Mouse (Mus musculus) heart, embryonic 12.5 days (tissue): ENCODE measurements around the gene Scap. TPM values are rescaled to one million over a fixed set of nuclear protein-coding genes. Genes with fewer than 3 reads are reported as not detected.
"Not testable (repeated sequence)": the region's sequence is repeated elsewhere in the genome, so short reads cannot be mapped to it uniquely, and the experiment has no call there.

Experiments
- ATAC-seq: fragments of 200-750 bp; cut with Nextera tagmentation; 2 replicates; pipeline ENCODE4 v1.8.0; 2017; ENCODE audit warnings: moderate TSS enrichment, moderate library complexity; ENCODE audit not compliant: insufficient number of reproducible peaks, low FRiP score
- H3K27ac ChIP-seq: fragments of 300-500 bp; sonication (generic); 2 replicates; pipeline ENCODE4 v1.5.1; 2016; ENCODE audit warnings: mild to moderate bottlenecking, moderate library complexity; ENCODE audit not compliant: poor library complexity, severe bottlenecking
- H3K27me3 ChIP-seq: fragments of 300-500 bp; sonication (generic); replicated peaks from 2 replicates; pipeline ENCODE4 v1.6.1; 2016; ENCODE audit warnings: mild to moderate bottlenecking, moderate library complexity
- H3K36me3 ChIP-seq: fragments of 300-500 bp; sonication (generic); 2 replicates; pipeline ENCODE4 v1.6.1; 2016; ENCODE audit warnings: mild to moderate bottlenecking, moderate library complexity
- H3K4me1 ChIP-seq: fragments of 300-500 bp; sonication (generic); replicated peaks from 2 replicates; pipeline ENCODE4 v1.6.1; 2016; ENCODE audit warnings: mild to moderate bottlenecking
- H3K4me2 ChIP-seq: fragments of 300-500 bp; sonication (generic); 2 replicates; pipeline ENCODE4 v1.6.1; 2016; ENCODE audit warnings: mild to moderate bottlenecking, moderate library complexity
- H3K4me3 ChIP-seq: fragments of 300-500 bp; sonication (generic); 2 replicates; pipeline ENCODE4 v1.5.1; 2016; ENCODE audit warnings: mild to moderate bottlenecking
- H3K9ac ChIP-seq: fragments of 300-500 bp; sonication (generic); 2 replicates; pipeline ENCODE4 v1.6.1; 2016; ENCODE audit warnings: mild to moderate bottlenecking, moderate library complexity
- H3K9me3 ChIP-seq: fragments of 300-500 bp; sonication (generic); replicated peaks from 2 replicates; pipeline ENCODE4 v1.6.1; 2016; ENCODE audit warnings: mild to moderate bottlenecking, moderate library complexity
- WGBS: fragments of 180-500 bp; shearing (Covaris S2); methylation state at CpG from one replicate; pipeline ENCODE4 v1.1.7; 2016; 5-methylcytosine and 5-hydroxymethylcytosine counted together
- polyA plus RNA-seq: library from polyadenylated mRNA; unstranded; fragments of >200 nt; fragmentation: Nextera tagmentation; extraction: Ambion mirVana; gene quantifications from 2 replicates; pipeline ENCODE4 v1.2.1, GENCODE M21; 2016

Gene Scap
- polyA plus RNA-seq, 1 experiment from 2014 or later, result 22.2 TPM

DNA sequence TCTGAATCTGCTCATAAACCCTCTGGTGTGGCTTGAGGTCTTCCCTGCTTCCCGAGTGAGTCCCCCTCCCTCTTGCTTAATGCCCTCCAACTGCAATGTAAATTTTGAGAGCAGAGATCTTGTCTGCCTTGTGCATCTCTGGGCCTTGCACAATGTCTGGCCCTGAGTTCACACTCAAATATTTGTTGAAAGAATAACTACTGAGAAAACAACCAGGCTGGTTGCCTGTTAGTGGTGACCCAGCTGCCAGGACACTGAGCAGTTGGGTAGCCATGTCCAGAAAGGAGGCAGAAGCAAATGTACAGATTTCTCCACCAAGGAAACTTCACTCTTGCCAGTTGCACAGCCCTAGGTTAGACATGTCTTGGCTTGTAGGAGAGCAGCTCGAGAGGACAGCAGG, 25.3 kb downstream of the Scap start:
- no peak overlapping the region for H3K4me2 ChIP-seq
- no peak for ATAC-seq
- no peaks in the 10 kb centered on the region for H3K9me3 ChIP-seq
- no peak overlapping the region for H3K4me3 ChIP-seq
- H3K36me3 ChIP-seq, result peaks cover 14% of the 10 kb centered on the region
- WGBS, result 72% methylated on average over 2 of the region's 2 CpGs
- no peak overlapping the region for H3K9ac ChIP-seq
- no peak overlapping the region for H3K27ac ChIP-seq
- H3K4me1 ChIP-seq, result peaks cover 12% of the 10 kb centered on the region
- no peaks in the 10 kb centered on the region for H3K27me3 ChIP-seq

- Histone ChIP-seq H3K9ac (no peak overlapping the region), H3K4me2 (no peak overlapping the region), H3K4me1 (no peaks in the 10 kb centered on the region), H3K27ac (no peak overlapping the region), H3K9me3 (no peaks in the 10 kb centered on the region), H3K36me3 (peaks cover 24% of the 10 kb centered on the region), H3K27me3 (no peaks in the 10 kb centered on the region), H3K4me3 (no peak overlapping the region)
- 70% methylated on average over 12 of the region's 12 CpGs for whole genome bisulfite sequencing
- no peak for ATAC-seq
Measured at GRCm38 (mm10) chr9:110361299-110361698, 28.2 kb downstream of the Scap start.

DNA sequence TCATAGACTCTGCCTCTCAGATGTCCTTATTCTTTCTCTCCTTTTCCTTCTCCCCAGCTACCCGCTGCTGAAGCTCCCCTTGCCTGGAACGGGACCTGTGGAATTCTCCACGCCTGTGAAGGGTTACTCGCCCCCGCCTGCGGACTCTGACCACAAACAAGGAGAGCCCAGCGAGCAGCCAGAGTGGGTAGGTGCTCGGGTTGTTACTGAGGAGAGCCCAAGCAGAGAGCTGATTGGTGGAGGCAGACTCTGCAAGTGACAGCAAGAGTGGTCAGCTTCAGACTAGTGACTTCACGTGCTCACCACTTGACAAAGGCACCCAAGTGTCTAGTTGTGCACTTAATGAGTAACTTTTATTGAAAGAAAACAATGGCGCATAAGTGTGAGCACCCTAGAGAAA, 29.2 kb downstream of the Scap start:
- Histone ChIP-seq H3K9me3 (no peaks in the 10 kb centered on the region), H3K27ac (no peak overlapping the region), H3K4me1 (no peaks in the 10 kb centered on the region), H3K27me3 (no peaks in the 10 kb centered on the region), H3K9ac (no peak overlapping the region), H3K36me3 (peaks cover 24% of the 10 kb centered on the region), H3K4me2 (no peak overlapping the region), H3K4me3 (no peak overlapping the region)
- ATAC-seq, result no peak
- 79% methylated on average over 10 of the region's 10 CpGs for WGBS

- H3K4me3 ChIP-seq, result no peak overlapping the region
- no peak overlapping the region for H3K9ac ChIP-seq
- no peaks in the 10 kb centered on the region for H3K27me3 ChIP-seq
- peak; percentile 30; the same call in 1 of the 2 replicates for ATAC-seq
- no peaks in the 10 kb centered on the region; the same call in 1 of the 2 replicates for H3K4me1 ChIP-seq
- H3K27ac ChIP-seq, result no peak overlapping the region
- WGBS, result 48% methylated on average over 5 of the region's 5 CpGs
- no peaks in the 10 kb centered on the region for H3K9me3 ChIP-seq
- H3K36me3 ChIP-seq, result peaks cover 24% of the 10 kb centered on the region
- no peak overlapping the region for H3K4me2 ChIP-seq
Measured at GRCm38 (mm10) chr9:110366746-110367145, 33.7 kb downstream of the Scap start.

DNA sequence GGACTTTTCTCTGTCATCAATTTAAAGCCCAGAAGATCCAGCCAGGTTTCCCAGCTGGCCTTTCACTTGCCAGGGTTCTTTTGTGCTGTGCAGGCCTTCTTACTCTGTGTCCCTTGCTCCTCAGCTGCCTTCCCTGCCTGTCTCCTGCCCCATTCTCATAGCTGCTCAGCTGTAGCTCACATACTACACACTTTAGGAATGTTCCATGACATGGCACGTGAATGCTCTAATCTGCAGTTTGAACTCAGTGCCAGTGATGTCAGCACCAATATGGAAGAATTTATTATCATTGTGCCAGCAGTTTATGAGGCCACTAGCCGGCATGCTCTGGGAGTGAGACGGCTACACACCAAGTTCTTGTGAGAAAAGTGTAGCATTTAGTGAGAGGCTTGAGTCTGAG, 36.8 kb downstream of the Scap start:
- H3K36me3 ChIP-seq, result peaks cover 32% of the 10 kb centered on the region
- no peak overlapping the region for H3K9ac ChIP-seq
- no peak overlapping the region for H3K4me3 ChIP-seq
- H3K9me3 ChIP-seq, result no peaks in the 10 kb centered on the region
- no peak overlapping the region for H3K4me2 ChIP-seq
- no peaks in the 10 kb centered on the region; the same call in 1 of the 2 replicates for H3K4me1 ChIP-seq
- ATAC-seq, result no peak
- no peak overlapping the region for H3K27ac ChIP-seq
- H3K27me3 ChIP-seq, result no peaks in the 10 kb centered on the region
- WGBS, result 62% methylated on average over 3 of the region's 3 CpGs

- Histone ChIP-seq H3K4me2 (no peak overlapping the region), H3K4me3 (no peak overlapping the region), H3K27ac (no peak overlapping the region), H3K4me1 (peaks cover 5% of the 10 kb centered on the region; the same call in 1 of the 2 replicates), H3K9me3 (no peaks in the 10 kb centered on the region), H3K27me3 (no peaks in the 10 kb centered on the region), H3K9ac (no peak overlapping the region), H3K36me3 (peaks cover 54% of the 10 kb centered on the region)
- no peak for ATAC-seq
- WGBS, result 90% methylated on average over 13 of the region's 13 CpGs
Measured at GRCm38 (mm10) chr9:110373871-110374270, 40.8 kb downstream of the Scap start.

GRCm38 (mm10) chr9:110375668-110376067, 42.6 kb downstream of the Scap start:
- H3K4me2 ChIP-seq, result no peak overlapping the region
- WGBS, result 65% methylated on average over 3 of the region's 3 CpGs
- H3K9ac ChIP-seq, result peak overlapping the region; percentile 2; the same call in 1 of the 2 replicates
- ATAC-seq, result no peak
- H3K9me3 ChIP-seq, result no peaks in the 10 kb centered on the region
- H3K27me3 ChIP-seq, result no peaks in the 10 kb centered on the region
- H3K36me3 ChIP-seq, result peaks cover 67% of the 10 kb centered on the region
- no peak overlapping the region for H3K27ac ChIP-seq
- H3K4me3 ChIP-seq, result no peak overlapping the region
- H3K4me1 ChIP-seq, result peaks cover 10% of the 10 kb centered on the region

DNA sequence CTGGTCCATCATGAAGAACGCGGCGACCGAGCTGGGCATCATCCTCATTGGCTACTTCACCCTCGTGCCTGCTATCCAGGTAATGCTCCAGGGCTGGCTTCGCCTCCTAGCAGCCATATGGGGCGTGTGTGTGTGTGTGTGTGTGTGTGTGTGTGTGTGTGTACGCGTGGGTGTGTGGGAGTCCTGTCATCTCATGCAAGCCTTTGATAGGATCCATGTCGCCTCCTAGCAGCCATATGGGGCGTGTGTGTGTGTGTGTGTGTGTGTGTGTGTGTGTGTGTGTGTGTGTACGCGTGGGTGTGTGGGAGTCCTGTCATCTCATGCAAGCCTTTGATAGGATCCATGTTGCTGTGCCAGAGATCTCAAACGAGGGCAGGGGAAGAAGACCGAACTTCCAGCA, 44.6 kb downstream of the Scap start:
- not testable (repeated sequence) for H3K4me3 ChIP-seq, ATAC-seq, H3K9me3 ChIP-seq, H3K27me3 ChIP-seq, H3K4me2 ChIP-seq, H3K9ac ChIP-seq, H3K27ac ChIP-seq
- H3K36me3 ChIP-seq, result peaks cover 62% of the 10 kb centered on the region
- H3K4me1 ChIP-seq, result peaks cover 17% of the 10 kb centered on the region
- 78% methylated on average over 15 of the region's 15 CpGs for WGBS

GRCm38 (mm10) chr9:110379361-110379760, 46.3 kb downstream of the Scap start:
- no peak overlapping the region for H3K4me3 ChIP-seq
- no peak for ATAC-seq
- H3K4me2 ChIP-seq, result no peak overlapping the region
- peaks cover 63% of the 10 kb centered on the region for H3K36me3 ChIP-seq
- H3K27me3 ChIP-seq, result no peaks in the 10 kb centered on the region
- WGBS, result 91% methylated on average over 8 of the region's 8 CpGs
- H3K27ac ChIP-seq, result no peak overlapping the region
- no peak overlapping the region for H3K9ac ChIP-seq
- H3K9me3 ChIP-seq, result no peaks in the 10 kb centered on the region
- H3K4me1 ChIP-seq, result peaks cover 17% of the 10 kb centered on the region

- Histone ChIP-seq H3K27me3 (no peaks in the 10 kb centered on the region), H3K4me2 (peak overlapping the region; percentile 60), H3K9ac (no peak overlapping the region), H3K27ac (no peak overlapping the region), H3K9me3 (no peaks in the 10 kb centered on the region), H3K4me3 (peak overlapping the region; percentile 12), H3K36me3 (peaks cover 70% of the 10 kb centered on the region), H3K4me1 (peaks cover 17% of the 10 kb centered on the region)
- peak; percentile 58; the same call in 1 of the 2 replicates for ATAC-seq
- whole genome bisulfite sequencing, result 25% methylated on average over 21 of the region's 21 CpGs
Measured at GRCm38 (mm10) chr9:110380662-110381061, 47.6 kb downstream of the Scap start.

DNA sequence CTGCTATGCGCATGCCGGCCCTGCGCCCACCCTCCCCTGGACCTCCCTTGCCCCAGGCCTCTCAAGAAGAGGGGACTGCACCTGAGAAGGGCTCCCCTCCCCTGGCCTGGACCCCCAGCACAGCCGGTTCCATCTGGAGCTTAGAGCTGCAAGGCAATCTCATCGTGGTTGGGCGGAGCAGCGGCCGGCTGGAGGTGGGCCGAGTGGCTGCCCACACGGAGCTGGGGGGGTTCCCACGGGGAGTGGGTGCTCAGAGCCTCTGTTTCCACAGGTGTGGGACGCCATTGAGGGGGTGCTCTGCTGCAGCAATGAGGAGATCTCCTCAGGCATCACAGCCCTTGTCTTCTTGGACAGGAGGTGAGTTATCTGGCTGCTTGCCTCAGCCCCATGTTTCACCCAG, 48.2 kb downstream of the Scap start:
- 73% methylated on average over 12 of the region's 12 CpGs for WGBS
- H3K9ac ChIP-seq, result no peak overlapping the region
- no peak overlapping the region for H3K4me2 ChIP-seq
- H3K36me3 ChIP-seq, result peaks cover 75% of the 10 kb centered on the region
- ATAC-seq, result no peak
- no peaks in the 10 kb centered on the region for H3K27me3 ChIP-seq
- peaks cover 12% of the 10 kb centered on the region for H3K4me1 ChIP-seq
- H3K9me3 ChIP-seq, result no peaks in the 10 kb centered on the region
- H3K27ac ChIP-seq, result no peak overlapping the region
- no peak overlapping the region for H3K4me3 ChIP-seq

GRCm38 (mm10) chr9:110384369-110384929, 51.4 kb downstream of the Scap start:
- H3K27ac ChIP-seq, result no peak overlapping the region
- H3K4me2 ChIP-seq, result no peak overlapping the region
- H3K9ac ChIP-seq, result no peak overlapping the region
- no peak overlapping the region for H3K4me3 ChIP-seq
- H3K27me3 ChIP-seq, result no peaks in the 10 kb centered on the region
- 83% methylated on average over 7 of the region's 7 CpGs for WGBS
- no peak for ATAC-seq
- peaks cover 77% of the 10 kb centered on the region for H3K36me3 ChIP-seq
- H3K4me1 ChIP-seq, result peaks cover 12% of the 10 kb centered on the region
- no peaks in the 10 kb centered on the region for H3K9me3 ChIP-seq
